Comparison of ENCODE assay signal across 26 mouse cellular contexts in the genomic region with DNA sequence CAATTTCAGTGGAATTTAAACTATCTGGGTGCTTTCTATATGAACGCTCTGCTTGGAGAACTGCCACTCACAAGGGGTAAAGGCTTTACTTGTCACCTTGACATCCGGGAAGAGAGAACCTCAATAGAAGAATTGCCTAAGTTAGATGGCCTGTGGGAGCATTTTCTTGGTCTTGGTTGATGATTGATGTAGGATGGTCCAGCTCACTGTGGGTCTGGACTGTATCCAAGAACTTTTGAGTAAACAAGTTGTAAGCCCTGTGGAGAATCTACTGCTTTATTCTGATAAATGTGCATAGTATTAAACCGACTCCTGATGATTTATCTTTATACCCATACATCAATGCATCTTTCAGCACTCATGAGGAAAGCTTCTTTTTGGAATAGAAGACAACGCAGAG. TPM values are rescaled to one million over a fixed set of nuclear protein-coding genes. Genes with fewer than 3 reads are reported as not detected.
"Had no signal": no experiment of that assay in that cellular context is flagged by ENCODE, and none has a peak within 500 bp of the region (broad histone marks: within the 10 kb centered on the region; RNA-seq: fewer than 3 reads in every experiment).

No protein-coding gene starts in this region.

- H3K27me3 ChIP-seq: midbrain, embryonic 12.5 days; neural tube, embryonic 13.5 days; neural tube, embryonic 15.5 days had no signal

- ATAC-seq: midbrain, embryonic 16.5 days had no signal

- H3K4me1 ChIP-seq: midbrain, embryonic 10.5 days; midbrain, embryonic 12.5 days; neural tube, embryonic 13.5 days; neural tube, embryonic 15.5 days had no signal

- H3K27ac ChIP-seq: midbrain, embryonic 10.5 days; midbrain, embryonic 12.5 days; neural tube, embryonic 13.5 days; neural tube, embryonic 15.5 days had no signal

- H3K36me3 ChIP-seq: midbrain, embryonic 10.5 days; midbrain, embryonic 12.5 days; neural tube, embryonic 13.5 days; neural tube, embryonic 15.5 days had no signal

- DNase-seq: lung, embryonic 14.5 days; lung, postnatal 10 days; lung, postnatal 4 days; midbrain, embryonic 14.5 days; retina, postnatal 1 day; right cerebral cortex, adult 18-20 months; right cerebral cortex, postnatal 25 days; right cerebral cortex, postnatal 4 days; spleen, adult 18-20 months; thymus, adult 18-20 months; thymus, postnatal 14 days; thymus, postnatal 36 days had no signal

- H3K4me3 ChIP-seq: midbrain, embryonic 10.5 days; midbrain, embryonic 12.5 days; myocyte; neural tube, embryonic 13.5 days; neural tube, embryonic 15.5 days had no signal

RNA-seq across cellular contexts. Expression of a gene that starts 3.6 kb away (rescaled TPM):
- total RNA-seq: megakaryocyte, adult 5-6 weeks; megakaryocyte-erythroid progenitor cell, adult 5-6 weeks had no signal
- polyA plus RNA-seq: lung, embryonic 14.5 days; lung, embryonic 16.5 days; midbrain, embryonic 10.5 days; midbrain, embryonic 12.5 days; midbrain, embryonic 14.5 days; midbrain, embryonic 16.5 days; myocyte; neural tube, embryonic 11.5 days; neural tube, embryonic 13.5 days; neural tube, embryonic 15.5 days; small intestine, adult 2 months; stomach, embryonic 14.5 days; stomach, embryonic 16.5 days had no signal

RNA-seq across cellular contexts. Expression of a gene that starts 4.8 kb away (rescaled TPM):
- total RNA-seq: megakaryocyte, adult 5-6 weeks; megakaryocyte-erythroid progenitor cell, adult 5-6 weeks had no signal
- polyA plus RNA-seq: lung, embryonic 14.5 days; lung, embryonic 16.5 days; midbrain, embryonic 10.5 days; midbrain, embryonic 12.5 days; midbrain, embryonic 14.5 days; midbrain, embryonic 16.5 days; myocyte; neural tube, embryonic 11.5 days; neural tube, embryonic 13.5 days; neural tube, embryonic 15.5 days; small intestine, adult 2 months; stomach, embryonic 14.5 days; stomach, embryonic 16.5 days; thymus, postnatal 0 days had no signal

RNA-seq across cellular contexts. Expression of a gene that starts 14.7 kb away (rescaled TPM):
- total RNA-seq: megakaryocyte, adult 5-6 weeks had no signal
- polyA plus RNA-seq: myocyte had no signal

RNA-seq across cellular contexts. Expression of a gene that starts 36.4 kb away (rescaled TPM):
- total RNA-seq: megakaryocyte, adult 5-6 weeks; megakaryocyte-erythroid progenitor cell, adult 5-6 weeks had no signal
- polyA plus RNA-seq: lung, embryonic 14.5 days; midbrain, embryonic 10.5 days; midbrain, embryonic 12.5 days; midbrain, embryonic 14.5 days; midbrain, embryonic 16.5 days; myocyte; neural tube, embryonic 11.5 days; neural tube, embryonic 13.5 days; neural tube, embryonic 15.5 days; small intestine, adult 2 months; stomach, embryonic 14.5 days; stomach, embryonic 16.5 days had no signal
